Mouse (Mus musculus) heart, adult 8-10 months (tissue): ENCODE measurements around the gene Tmem43. TPM values are rescaled to one million over a fixed set of nuclear protein-coding genes. Genes with fewer than 3 reads are reported as not detected.
"Not testable (repeated sequence)": the region's sequence is repeated elsewhere in the genome, so short reads cannot be mapped to it uniquely, and the experiment has no call there.

Experiments used
- DNase-seq: peaks from one replicate; pipeline ENCODE4 v3.0.0; 2022; ENCODE audit warnings: low spot score
- total RNA-seq, 4 experiments: library from RNA; stranded (reverse); gene quantifications; 2 replicates each; pipeline ENCODE4 v1.2.4; 2022

Gene Tmem43
- total RNA-seq, result 10 to 100 TPM; 22.0 to 29.4 (median 26.1) TPM

DNA sequence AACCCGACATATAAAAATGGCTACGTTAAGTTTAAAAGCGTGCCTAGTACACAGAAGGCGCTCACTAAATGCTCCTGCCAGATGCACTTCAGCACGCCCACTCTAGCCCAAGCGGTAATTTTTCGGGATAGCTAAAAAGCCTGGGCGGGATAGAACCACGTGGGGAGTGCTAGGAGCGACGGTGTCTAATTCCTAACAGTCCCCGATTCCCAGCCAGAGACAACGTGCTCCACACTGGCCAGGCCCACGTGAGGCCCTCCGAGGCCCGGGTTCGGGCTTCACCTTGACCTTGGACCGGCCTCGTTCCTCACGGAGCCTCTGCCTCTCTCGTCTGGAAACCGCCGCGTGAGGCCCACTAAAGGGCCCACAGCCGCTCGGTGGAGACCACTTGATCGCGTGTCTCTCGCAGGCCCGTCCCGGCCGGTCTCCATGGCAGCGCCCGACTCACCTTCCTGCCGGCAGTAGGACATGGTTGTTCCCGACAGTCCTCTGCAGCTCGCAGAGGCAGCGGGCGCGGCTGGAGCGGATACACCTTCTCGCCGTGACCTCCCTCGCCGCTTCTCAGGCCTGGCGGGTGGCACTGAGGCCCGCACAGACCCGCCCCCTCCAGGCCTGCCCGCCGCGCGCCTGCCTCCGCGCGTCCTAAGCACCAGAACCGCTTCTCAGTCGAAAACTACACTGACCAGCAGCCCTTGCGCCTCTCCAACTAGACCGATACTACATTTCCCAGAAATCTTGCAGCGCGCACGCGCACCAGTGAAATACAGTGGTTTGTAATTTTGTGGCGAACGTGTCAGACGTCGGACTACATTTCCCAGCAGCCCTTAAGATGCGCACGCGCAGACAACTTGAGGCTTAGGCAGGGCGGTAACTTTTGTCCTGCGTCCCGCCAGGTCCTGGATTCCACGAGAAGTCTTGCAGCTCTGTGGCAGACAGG, at the start of gene Tmem43, which contains the start of gene Chchd4:
Tmem43 (plus strand) TSS at position 836 of the 937 bp plus-strand sequence.
Chchd4 (minus strand) TSS at position 679 of the 937 bp plus-strand sequence.
- peak; percentile 100 for DNase-seq

DNA sequence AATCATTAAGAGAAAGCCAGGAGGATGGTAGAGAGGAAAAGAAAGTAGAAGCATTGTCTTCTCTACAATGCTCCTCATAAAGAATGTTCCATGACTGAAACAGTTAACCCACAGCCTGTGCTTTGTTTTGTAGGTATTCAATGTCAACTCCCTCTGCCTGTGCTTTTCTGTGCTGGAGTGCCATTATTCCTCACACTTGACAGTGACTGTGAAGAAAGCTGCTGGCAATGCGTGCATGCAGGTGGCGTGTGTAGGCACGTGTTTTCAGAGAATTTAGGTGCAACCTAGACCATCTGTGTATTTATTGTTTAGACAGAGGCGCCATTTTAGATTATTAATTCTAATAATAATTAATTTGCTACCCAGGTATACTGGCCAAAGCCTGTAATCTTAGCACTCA, 49.4 kb upstream of the Tmem43 start:
- DNase-seq, result no peak

DNA sequence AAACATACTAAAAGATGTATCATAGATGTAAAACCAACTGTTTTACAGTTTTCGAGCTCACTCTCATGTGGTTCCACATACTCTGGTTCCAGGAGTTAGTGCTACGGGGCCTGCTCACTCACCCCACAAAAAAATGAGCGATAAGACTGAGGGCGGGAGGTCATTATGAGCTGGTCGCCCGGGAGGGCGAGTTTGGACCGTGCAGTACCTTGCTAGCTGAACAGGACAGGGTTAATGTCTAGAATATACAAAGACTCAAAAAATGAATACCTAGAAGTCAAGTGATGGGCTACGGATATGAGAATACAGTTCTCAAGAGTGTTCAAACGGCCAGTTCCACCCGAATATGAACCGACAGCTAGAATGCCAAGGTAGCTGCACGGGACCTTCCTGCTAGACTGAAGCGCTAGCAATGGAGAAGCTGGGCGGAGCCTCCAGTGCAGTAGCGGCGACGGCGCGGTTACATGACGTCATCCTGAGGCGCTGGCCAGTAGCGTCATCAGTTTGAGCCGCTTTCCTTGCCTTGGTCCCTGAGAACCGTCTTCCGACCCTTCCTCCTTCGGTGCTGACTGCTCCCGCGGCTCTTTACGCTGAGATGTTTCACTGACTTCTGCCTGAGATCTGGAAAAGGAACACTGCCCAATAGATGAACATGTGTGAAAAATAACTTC, 32.9 kb upstream of the Tmem43 start:
- DNase-seq, result peak; percentile 94

DNA sequence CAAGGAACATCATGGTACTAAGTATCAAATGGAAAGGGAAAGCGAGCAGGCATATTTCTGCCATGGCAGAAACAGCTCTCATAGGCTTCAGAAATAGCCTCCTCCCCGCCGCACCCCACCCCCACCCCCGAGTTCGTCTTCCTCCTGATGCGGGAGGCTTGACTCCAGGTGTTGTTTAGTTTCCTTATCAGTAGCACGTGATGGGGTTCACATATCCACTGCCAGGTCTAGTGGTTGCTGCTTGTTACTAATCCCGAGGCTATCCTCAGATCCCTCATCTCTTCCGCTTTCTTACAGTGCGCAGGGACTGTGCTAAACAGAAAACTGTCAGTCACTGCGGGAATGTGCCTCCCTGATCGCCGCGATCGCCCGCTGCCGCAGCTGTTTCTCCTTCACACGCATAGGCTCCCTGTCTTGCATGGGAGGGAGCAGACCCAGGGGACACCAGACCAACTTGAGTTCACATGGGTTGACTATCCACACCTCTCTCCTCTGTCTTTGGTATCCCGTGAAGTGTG, 32.3 kb upstream of the Tmem43 start:
- DNase-seq, result no peak

DNA sequence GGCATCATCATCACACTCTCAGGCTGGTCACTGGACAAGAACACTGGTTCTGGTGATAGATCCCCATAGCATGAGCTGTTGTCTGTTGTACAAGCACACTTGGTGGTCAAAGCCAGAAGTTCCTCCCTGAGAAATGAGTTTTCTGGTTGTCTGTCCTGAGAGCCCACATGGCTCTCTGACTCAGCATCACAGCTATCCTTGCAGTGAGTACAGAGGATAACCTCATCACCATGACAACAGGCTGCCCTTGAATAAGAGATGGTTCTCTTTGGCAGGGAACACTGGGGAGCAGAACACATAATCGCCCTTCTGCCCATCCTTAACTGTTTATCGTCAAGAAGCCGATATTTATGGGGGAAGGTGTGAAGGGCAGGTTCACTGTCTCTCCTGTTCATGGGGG, 28.2 kb upstream of the Tmem43 start:
- DNase-seq, result no peak

DNA sequence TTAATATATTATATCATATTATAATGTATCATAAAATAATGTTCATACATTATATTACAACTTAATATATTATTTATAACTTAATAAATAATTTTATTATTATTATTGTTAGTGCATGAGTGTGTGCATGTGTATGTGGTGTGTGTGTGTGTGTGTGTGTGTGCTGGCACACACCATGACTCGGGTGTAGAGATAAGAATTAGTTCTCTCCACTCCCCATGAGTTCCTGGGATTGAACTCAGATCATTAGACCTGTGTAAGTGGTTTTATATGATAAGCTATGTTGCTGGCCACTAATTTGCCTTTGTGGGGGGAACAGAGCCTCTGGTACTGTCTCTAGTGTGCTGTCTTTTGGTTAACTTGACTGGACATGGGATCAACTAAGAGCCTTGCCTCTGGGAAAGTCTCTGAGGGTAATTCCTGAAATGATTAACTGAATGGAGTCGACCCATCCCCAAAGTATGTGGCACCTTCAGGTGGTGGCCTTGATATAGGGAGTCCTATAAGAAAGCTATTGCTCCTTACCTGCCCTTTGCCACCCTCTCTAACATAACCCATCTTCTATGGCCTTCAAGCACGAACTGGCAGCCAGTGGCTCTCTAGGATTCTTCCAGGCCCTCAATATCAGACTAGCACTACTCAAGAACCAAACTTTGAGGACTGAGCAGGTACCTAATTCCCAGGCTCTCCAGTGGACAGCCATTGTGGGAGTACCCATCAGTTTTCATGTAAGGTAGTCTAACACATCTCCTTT, 23.9 kb upstream of the Tmem43 start:
- DNase-seq, result no peak

DNA sequence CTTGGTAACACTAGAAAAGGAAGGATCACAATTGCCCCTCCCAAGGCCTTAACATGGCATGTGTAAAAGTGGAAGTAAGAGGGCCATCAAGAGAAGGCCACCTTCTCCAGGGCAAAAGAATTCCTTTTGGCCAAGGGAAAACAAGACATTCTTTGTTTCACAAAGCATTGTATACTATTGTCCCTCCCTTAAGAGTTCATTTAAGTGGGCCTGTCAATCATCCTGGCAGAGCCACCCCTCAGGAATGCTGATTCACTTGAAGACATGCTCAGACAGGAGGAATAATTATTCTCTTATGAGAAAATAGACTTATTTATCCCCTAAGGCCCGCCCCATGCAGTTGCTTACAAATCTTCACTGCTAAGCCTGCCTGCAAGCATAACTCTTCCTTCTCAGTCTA, 21.4 kb upstream of the Tmem43 start:
- DNase-seq, result no peak

DNA sequence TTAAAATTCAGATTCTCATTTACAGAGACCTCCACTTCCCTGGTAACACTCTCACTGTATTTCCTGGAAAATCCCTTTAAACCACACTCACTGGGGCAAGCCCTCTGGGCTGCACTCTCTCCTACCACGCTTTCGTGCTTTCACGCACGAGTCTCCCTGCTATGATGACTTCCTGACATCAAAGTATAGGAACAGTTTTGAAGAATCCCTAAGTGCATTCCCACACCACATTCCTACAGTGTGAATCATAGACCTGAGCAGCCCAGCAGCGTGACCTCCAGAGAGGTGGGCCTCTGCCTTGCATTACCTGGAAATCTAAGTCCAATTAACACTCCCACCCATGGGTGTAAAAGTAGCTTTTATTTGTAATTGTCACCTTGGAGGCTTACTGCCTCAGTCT, 19.0 kb upstream of the Tmem43 start:
- DNase-seq, result no peak

DNA sequence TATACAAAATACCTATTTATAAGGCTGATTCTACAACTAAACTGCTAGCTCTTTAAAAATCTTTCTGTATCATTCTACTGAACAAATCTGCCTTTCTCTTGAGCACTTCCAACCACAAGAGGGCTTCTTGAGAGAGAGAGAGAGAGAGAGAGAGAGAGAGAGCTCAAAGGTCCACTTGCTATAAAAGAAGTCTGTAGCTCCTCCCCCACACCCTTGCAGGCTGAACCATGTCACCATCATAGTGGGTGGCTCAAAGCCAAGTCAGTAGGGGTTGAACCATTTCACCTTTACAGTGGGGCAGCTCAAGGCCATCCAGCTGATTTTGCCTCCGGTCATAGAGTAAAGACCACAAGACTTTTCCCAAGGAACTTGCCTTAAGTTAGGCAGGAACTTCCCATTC, 14.0 kb upstream of the Tmem43 start:
- DNase-seq, result no peak

DNA sequence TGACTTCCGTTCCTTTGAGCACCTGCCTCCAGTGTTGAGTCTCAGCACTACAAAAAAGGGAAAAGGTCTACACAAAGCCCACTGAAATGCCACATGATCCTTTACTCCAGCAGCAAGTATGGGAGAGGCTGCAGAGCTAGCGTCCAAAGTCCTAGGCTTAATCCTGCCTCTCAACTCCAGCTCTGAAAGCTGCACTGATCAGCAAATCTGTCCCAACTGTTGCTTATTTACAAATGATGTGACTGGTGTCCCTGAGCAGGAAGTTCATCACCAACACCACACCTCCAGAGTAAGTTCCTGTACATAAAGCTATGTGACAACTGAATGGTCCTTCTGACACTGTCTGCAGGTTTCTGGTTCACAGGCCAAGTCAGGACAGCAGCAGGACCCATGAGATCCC, 7.7 kb upstream of the Tmem43 start:
- DNase-seq, result no peak

DNA sequence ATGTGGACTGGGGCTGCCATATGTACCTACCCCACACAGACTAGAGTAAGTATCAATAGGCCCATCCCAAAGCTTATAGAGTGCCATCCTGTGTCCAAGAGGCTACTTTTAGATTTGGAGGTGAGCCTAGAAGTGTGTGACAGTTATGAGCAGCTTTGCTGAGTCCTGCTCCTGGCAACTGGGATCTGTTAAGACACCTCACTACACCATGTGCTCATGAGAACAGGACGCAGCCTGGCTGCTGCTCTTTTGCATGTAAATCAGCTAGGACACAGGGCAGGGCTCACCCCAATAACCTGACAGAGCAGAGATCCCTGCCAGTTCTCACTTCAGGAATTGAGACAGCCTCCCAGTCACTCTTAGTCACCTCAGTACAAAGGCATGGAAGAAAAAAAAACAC, 6.4 kb upstream of the Tmem43 start:
- no peak for DNase-seq

DNA sequence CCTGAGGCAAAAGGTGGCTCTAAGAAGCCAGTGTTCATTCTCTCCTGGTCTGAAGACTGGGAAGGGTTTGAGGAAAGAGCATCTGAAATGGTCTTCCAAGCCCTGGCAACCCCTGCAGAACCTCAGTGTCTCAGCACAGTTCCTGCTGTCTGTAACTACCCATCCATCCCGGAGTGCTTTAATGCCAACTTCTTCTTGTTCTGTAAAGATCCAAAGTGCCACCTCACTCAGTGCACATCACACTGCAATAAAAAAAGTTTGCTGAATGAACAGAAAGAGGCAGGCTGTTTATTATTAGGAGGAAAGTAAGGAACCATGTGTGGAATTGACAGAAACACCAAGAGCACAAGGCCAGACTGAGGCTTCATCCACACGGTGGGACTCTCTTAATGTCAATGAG, 2.8 kb upstream of the Tmem43 start:
- no peak for DNase-seq

DNA sequence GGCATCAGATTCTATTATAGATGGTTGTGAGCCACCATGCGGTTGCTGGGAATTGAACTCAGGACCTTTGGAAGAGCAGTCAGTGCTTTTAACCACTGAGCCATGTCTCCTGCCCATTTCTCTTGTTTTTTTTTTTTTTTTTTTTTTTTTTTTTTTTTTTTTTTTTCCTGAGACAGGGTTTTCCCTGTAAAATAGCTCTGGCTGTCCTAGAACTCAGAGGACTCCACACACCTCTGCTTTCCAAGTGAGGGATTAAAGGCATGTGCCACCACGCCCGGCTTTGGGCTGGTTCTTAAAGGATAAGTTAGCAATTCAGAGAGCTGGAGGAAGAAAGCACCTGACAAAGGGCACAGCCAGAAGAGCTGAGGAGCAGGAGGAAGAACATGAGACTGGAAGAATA, 2.1 kb upstream of the Tmem43 start:
- DNase-seq, result not testable (repeated sequence)

DNA sequence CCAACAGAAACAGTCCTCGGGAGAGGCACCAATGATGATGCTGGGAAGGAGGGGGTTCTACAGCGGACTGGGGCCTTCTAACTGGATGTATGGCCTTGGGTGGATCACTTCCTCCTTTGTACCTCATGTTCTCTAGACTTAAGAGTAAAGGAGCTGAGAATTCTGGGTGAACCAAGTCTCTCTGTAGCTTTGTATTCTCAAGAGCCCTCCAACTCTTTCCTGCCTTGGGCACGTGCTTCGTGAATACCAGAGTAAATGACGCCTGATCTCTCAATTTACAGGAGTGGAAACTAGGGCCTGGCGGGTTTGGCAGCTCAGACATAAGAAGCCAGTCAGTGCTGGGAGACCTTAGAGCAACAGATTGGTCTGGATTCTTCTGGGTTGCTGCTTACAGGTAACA, 1.2 kb upstream of the Tmem43 start:
- DNase-seq, result no peak

DNA sequence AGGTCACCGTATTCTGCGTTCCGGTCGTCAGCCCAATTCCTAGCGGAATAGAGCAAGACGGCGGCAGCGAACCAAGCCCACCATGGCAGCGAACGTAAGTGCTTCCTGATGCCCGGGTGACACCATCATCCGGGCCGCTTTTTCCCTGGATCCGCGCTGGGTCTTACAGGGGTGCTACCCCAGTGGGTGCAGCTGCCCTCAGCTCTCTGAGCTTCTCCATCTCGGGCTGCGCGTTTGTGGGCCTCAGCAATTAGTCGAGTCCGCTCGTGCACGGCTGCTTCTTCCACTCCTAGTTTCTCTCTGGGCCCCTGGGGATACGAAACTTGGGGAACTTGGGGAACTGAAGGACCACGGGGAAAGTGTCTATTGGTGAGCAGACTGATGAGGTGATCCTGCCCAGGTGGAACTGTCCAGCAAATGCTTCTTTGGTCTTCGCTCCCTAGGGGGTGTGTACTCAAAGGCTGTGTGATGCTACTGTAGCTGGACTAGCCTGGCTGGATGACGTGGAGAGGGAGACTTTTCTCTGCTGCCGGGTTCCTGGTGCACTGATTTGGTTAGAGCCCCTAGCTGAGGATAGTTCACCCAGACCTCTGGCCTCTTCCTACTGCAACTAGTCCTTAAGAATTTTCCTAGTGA, 420 bp downstream of the Tmem43 start:
- no peak for DNase-seq

DNA sequence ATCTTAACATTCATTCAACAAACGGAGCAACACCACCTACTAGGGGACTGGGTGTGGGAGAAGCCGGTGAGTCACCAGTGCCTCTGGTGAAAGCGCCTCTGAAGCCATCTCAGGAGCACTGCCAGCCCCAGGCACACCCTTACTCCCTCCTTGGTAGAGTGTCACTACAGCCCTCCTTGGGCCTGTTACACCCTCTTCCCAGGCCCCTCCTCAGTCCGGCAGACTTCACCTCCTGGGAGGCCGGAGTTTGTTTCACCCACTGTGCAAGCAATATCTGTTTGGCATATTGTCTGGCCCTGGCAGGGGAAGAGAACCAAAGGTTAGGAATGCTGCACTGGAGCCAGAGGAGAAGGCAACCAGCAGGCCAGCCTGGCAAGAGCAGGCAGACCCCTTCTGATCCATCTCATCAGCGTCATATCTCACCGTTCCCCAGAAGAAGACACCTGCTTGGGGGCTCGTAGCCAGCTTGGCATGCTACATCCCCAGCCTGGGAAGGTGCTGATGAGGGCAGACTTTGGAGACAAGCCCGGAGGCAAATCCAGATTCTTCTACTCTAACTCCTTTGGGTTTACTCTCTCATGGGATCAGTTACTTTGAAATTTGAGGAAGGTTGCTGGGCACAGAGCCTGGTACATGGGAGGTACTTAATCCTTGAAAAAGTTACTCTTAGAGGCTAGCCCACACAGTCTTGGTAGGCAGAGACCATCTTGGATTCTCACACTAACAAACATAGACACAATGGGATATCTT, 1.1 kb downstream of the Tmem43 start:
- no peak for DNase-seq

DNA sequence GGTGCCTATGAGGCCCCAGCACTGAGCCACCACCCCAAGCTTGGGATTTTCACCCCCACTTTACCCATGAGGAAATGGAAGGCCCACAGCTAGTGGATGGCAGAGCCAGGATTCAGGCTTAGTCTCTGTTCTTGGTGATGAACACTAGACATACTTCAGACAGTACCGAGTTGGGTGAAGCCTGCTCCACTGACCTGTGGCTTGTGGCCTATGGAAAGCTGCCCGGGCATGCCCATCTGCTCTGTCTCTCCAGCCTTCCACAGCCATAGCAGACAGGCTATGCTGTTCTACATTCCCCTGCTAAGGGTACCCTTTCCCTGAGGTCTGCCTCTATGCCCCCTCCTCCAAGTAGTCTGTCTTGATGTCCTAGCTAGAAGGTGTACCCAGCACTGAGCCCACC, 3.0 kb downstream of the Tmem43 start:
- no peak for DNase-seq

DNA sequence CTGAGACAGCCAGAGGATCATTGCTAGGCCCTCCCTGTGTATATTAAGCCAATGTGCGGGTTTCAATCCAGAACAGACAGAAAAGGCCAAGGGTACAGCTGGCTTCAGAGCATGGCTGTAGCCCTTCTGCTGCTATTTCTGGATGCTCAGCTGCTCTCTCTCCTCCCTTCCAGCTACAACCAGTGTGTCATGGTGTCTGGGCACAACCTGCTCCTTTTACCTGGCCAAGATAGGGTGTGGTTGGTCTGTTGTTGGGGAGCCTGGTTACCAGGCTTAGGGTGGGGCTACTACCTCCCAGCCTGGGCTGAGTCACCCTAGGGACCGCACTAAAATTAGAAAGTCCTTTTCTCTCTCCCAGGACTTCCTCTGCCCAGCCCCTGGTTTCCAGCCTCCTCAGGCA, 9.9 kb downstream of the Tmem43 start:
- DNase-seq, result no peak

DNA sequence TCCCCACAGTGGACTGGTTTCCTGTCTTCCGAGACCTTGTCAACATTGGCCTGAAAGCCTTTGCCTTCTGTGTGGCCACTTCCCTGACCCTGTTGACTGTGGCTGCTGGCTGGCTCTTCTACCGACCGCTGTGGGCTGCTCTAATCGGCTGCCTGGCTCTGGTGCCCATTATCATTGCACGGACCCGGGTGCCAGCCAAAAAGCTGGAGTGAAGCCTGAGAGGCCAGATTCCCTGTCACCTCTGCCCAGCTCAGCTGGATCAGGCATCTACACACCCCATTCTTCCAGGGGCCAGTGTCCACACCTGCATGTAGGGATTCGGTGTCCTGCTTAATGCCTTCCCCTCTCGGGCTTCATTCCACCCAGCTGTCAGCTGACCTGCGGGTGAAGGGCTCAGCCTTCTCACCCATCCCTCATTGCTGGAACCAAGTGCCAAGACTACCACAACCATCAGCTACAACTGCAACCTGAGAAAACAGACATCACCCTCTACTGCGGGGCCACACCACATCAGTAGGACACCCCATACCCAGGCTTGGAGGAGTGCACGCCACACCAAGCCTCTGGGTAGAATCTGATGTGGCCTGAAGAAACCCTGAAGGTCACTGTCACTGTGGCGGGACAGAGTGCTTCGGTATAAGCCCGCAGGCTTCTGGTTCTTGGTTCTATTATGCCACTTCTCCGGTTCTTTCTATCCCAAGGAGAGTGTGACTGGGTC, 13.4 kb downstream of the Tmem43 start:
- DNase-seq, result no peak
